Mouse (Mus musculus): ENCODE data around the gene Tnfsfm13.

DNA sequence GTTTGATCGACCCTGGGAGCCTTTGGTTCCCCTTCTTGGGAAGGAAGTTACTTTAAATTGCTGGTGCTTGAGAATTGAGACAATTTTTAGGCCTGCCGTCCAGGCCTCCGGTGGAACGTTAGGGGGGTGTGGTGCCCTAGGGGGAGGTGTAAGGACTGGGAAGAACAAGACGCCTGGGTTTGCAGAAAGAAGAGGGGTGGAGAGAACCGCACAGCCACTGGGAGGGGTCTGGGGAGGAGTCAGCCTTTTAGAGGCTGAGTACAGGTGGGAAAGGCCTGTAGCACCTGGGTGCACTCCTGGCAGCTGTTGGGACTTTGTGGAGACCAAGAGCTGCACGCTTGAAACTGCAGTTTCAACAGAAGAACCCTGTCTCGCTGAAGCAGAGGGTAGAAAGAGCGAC lies 41.1 kb downstream of the Tnfsfm13 start:
- no peak for TF ChIP-seq E2F4 (IDR thresholded peaks at IDR 0.05; ENCODE audit: insufficient read depth)
- TF ChIP-seq POLR2A (IDR thresholded peaks at IDR 0.05; ENCODE audit: insufficient read length, low read depth) = no peak
- TF ChIP-seq MYOG (IDR thresholded peaks at IDR 0.05; ENCODE audit: control insufficient read depth in 1 of 3, insufficient read depth in 1 of 3, insufficient read length in 2 of 3, low read depth in 2 of 3) = no peak
- no peak for TF ChIP-seq SRF (IDR thresholded peaks at IDR 0.05; ENCODE audit: control insufficient read depth, insufficient read length, low read depth)
- no peak for TF ChIP-seq MYOD1 (IDR thresholded peaks at IDR 0.05; ENCODE audit: control insufficient read depth in 1 of 3, insufficient read length in 2 of 3, low read depth in 2 of 3)
- TF ChIP-seq TCF12 (IDR thresholded peaks at IDR 0.05; ENCODE audit: insufficient read depth, poor library complexity, severe bottlenecking) = no peak
- no peak for TF ChIP-seq CEBPB (IDR thresholded peaks at IDR 0.05; ENCODE audit: insufficient read depth, poor library complexity, severe bottlenecking)
- TF ChIP-seq POLR2AphosphoS2 (IDR thresholded peaks at IDR 0.05; ENCODE audit: insufficient read length, low read depth) = no peak
- no peak for TF ChIP-seq USF1 (IDR thresholded peaks at IDR 0.05; ENCODE audit: low read depth)
- no peak for TF ChIP-seq REST (IDR thresholded peaks at IDR 0.05; ENCODE audit: insufficient read depth, insufficient read length)
- no peak for TF ChIP-seq MAX (IDR thresholded peaks at IDR 0.05; ENCODE audit: low read depth)
